Comparison of ENCODE assay signal across 8 mouse cellular contexts in the genomic region with DNA sequence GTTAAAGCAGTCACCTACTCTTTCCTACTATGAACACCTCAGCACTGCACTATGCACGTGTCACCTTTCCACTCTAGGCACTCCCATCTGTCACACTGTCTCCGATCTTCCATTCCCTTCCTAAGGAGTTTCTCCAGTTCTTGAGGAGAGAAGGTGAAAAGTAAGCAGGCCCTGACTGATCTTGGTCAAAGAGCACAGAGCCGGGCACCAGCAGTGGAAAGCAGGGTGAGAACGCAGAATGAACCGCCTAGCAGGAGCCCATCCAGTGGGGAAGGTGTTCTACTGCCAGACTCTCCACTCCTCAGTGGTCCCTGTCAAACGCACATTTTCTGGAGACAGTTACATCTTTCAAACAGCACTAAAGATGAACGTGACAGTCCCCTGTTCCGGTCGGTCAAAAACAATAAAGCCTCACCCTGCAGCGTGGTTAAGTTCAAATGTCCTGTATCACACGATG. TPM values are rescaled to one million over a fixed set of nuclear protein-coding genes. Genes with fewer than 3 reads are reported as not detected.
DNase-seq lines count a peak whose midpoint lies in the region; ATAC-seq and TF ChIP-seq lines count a peak whose summit lies in the region.

No protein-coding gene starts in this region.

- no peaks in the 10 kb centered on the region for H3K36me3 ChIP-seq in heart, embryonic 13.5 days
- H3K36me3 ChIP-seq in hindbrain, embryonic 15.5 days = no peaks in the 10 kb centered on the region
- H3K36me3 ChIP-seq in liver, embryonic 14.5 days (replicated peaks; ENCODE audit: control insufficient read depth, insufficient read depth, low read depth) = no peaks in the 10 kb centered on the region

- peak overlapping the region; percentile 100 for H3K27ac ChIP-seq in heart, embryonic 13.5 days (replicated peaks)
- H3K27ac ChIP-seq in brown adipose tissue, adult 24 weeks (replicated peaks; ENCODE audit: low read depth, low read length) = peak overlapping the region; percentile 99
- peak overlapping the region; percentile 99 for H3K27ac ChIP-seq in hindbrain, embryonic 15.5 days (replicated peaks)
- peak overlapping the region; percentile 95 for H3K27ac ChIP-seq in liver, embryonic 14.5 days

- H3K9me3 ChIP-seq in heart, embryonic 13.5 days = no peaks in the 10 kb centered on the region
- H3K9me3 ChIP-seq in hindbrain, embryonic 15.5 days = no peaks in the 10 kb centered on the region
- no peaks in the 10 kb centered on the region for H3K9me3 ChIP-seq in liver, embryonic 14.5 days (ENCODE audit: control insufficient read depth, low read length)

- peak overlapping the region; percentile 98 for H3K4me3 ChIP-seq in heart, embryonic 13.5 days
- peak overlapping the region; percentile 98 for H3K4me3 ChIP-seq in brown adipose tissue, adult 24 weeks (ENCODE audit: insufficient read depth, low read depth, low read length)
- peak overlapping the region; percentile 97 for H3K4me3 ChIP-seq in hindbrain, embryonic 15.5 days
- peak overlapping the region; percentile 82 to 89 for H3K4me3 ChIP-seq in liver, embryonic 14.5 days (ENCODE audit: insufficient read depth in 1 of 2, low read depth in 2 of 2, low read length in 2 of 2)

- TF ChIP-seq CTCF in liver, embryonic 14.5 days (IDR thresholded peaks at IDR 0.05; ENCODE audit: low read depth) = no peak

- H3K9ac ChIP-seq in heart, embryonic 13.5 days = peak overlapping the region; percentile 99
- peak overlapping the region; percentile 93 for H3K9ac ChIP-seq in hindbrain, embryonic 15.5 days
- H3K9ac ChIP-seq in liver, embryonic 14.5 days (replicated peaks) = peak overlapping the region; percentile 92

- no peak for DNase-seq in heart, adult 8-10 months (ENCODE audit: low spot score)
- DNase-seq in liver, embryonic 14.5 days (ENCODE audit: low read depth in 3 of 3, low spot score in 3 of 3) = no peak
- DNase-seq in urinary bladder, postnatal 4 days (ENCODE audit: low spot score in 2 of 2) = no peak
- DNase-seq in right cerebral cortex, postnatal 10 days (ENCODE audit: low spot score in 2 of 2) = no peak
- no peak for DNase-seq in gastrocnemius, adult 18-20 months (ENCODE audit: low spot score)

- H3K27me3 ChIP-seq in heart, embryonic 13.5 days (replicated peaks) = no peaks in the 10 kb centered on the region
- no peaks in the 10 kb centered on the region for H3K27me3 ChIP-seq in hindbrain, embryonic 15.5 days
- no peaks in the 10 kb centered on the region for H3K27me3 ChIP-seq in liver, embryonic 14.5 days (ENCODE audit: control insufficient read depth, insufficient read depth, low read length)

- ATAC-seq in heart, embryonic 13.5 days (ENCODE audit: extremely low read depth, insufficient number of reproducible peaks, low FRiP score, low TSS enrichment) = no peak
- no peak for ATAC-seq in hindbrain, embryonic 15.5 days (ENCODE audit: low FRiP score, low read depth)
- ATAC-seq in liver, embryonic 14.5 days (ENCODE audit: insufficient read depth) = no peak

- peaks cover 59% of the 10 kb centered on the region for H3K4me1 ChIP-seq in heart, embryonic 13.5 days
- H3K4me1 ChIP-seq in brown adipose tissue, adult 24 weeks (ENCODE audit: control insufficient read depth, insufficient read depth, insufficient read length, low read length) = peaks cover 12% of the 10 kb centered on the region; the same call in 1 of the 2 replicates
- peaks cover 40% of the 10 kb centered on the region for H3K4me1 ChIP-seq in hindbrain, embryonic 15.5 days (replicated peaks)
- peaks cover 27 to 30% of the 10 kb centered on the region in 2 experiments for H3K4me1 ChIP-seq in liver, embryonic 14.5 days (replicated peaks; ENCODE audit: control insufficient read depth in 2 of 2, insufficient read depth in 2 of 2, low read length in 1 of 2)

- WGBS in heart, embryonic 13.5 days = 9% methylated on average over 11 of the region's 11 CpGs
- WGBS in hindbrain, embryonic 15.5 days = 17% methylated on average over 11 of the region's 11 CpGs
- 8% methylated on average over 11 of the region's 11 CpGs for whole genome bisulfite sequencing in liver, embryonic 14.5 days (ENCODE audit: insufficient replicate concordance)

- peak overlapping the region; percentile 96 for H3K4me2 ChIP-seq in heart, embryonic 13.5 days
- peak overlapping the region; percentile 73 for H3K4me2 ChIP-seq in hindbrain, embryonic 15.5 days
- H3K4me2 ChIP-seq in liver, embryonic 14.5 days (ENCODE audit: low read depth) = peak overlapping the region; percentile 100

- TF ChIP-seq EP300 in liver, embryonic 14.5 days (IDR thresholded peaks at IDR 0.05; ENCODE audit: low read depth) = no peak

RNA-seq across cellular contexts. Expression of a gene that starts 1.4 kb away (rescaled TPM):
- polyA plus RNA-seq in heart, embryonic 13.5 days (2015; fragmentation: Nextera tagmentation; extraction: Ambion mirVana) = 235 and 261 TPM in 2 replicates
- 10 to 100 TPM; 76.2 to 78.6 (median 77.5) TPM for total RNA-seq in heart, adult 8-10 months (2022)
- 86.6 and 143 TPM in 2 replicates for polyA plus RNA-seq in brown adipose tissue, adult 24 weeks (2012; ENCODE audit: insufficient read depth, insufficient read length, missing spikeins)
- 230 and 236 TPM in 2 replicates for polyA plus RNA-seq in hindbrain, embryonic 15.5 days (2015; fragmentation: Nextera tagmentation; extraction: Ambion mirVana)
- 20.3 and 25.9 TPM in 2 replicates for polyA plus RNA-seq in liver, embryonic 14.5 days (2012; rRNA removed)
- polyA plus RNA-seq in liver, embryonic 14.5 days (2014; fragmentation: Nextera tagmentation; extraction: Ambion mirVana) = 79.5 and 81.4 TPM in 2 replicates
- 10 to 100 TPM; 62.1 to 71.5 TPM for total RNA-seq in gastrocnemius, adult 18-20 months (2021)
